Mouse (Mus musculus): ENCODE measurements around the gene Cux1. TPM values are rescaled to one million over a fixed set of nuclear protein-coding genes. Genes with fewer than 3 reads are reported as not detected.

Gene Cux1
- polyA plus RNA-seq, 1 experiment from 2014 or later = 64.9 TPM

DNA sequence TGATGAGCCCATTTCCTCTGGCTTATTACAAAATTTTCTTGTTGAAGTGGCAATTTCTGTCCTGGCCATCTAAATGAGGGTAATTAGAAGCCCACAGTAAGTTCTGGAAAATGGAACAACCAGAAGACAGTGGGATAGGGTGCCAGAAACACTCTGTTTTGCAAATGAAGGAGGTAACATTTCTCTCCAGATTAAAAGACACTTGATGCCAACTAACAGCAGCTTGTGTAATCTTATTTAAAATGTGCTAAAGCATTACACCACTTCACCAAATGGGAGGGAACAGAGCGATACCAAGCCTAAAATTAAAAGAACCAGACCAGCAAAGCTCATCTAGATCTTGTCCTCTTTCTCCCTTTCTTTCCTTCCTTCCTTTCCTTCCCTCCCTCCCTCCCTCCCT lies 61.0 kb downstream of the Cux1 start:
- no peaks in the 10 kb centered on the region for H3K36me3 ChIP-seq (replicated peaks; ENCODE audit: control insufficient read depth, insufficient read depth, low read depth, low read length)
- no peak overlapping the region for H3K4me3 ChIP-seq (ENCODE audit: low read depth, low read length)
- H3K9ac ChIP-seq (replicated peaks; ENCODE audit: low read length) = no peak overlapping the region
- DNase-seq (ENCODE audit: low spot score) = no peak
- no peaks in the 10 kb centered on the region for H3K9me3 ChIP-seq (replicated peaks; ENCODE audit: control insufficient read depth, low read length)
- peaks cover 9% of the 10 kb centered on the region; the same call in 1 of the 2 replicates for H3K4me1 ChIP-seq (ENCODE audit: control insufficient read depth, insufficient read depth, low read length)
- no peak for ATAC-seq (replicated peaks; ENCODE audit: insufficient number of reproducible peaks, low FRiP score, low TSS enrichment, low read depth)
- no peak overlapping the region for H3K4me2 ChIP-seq (ENCODE audit: low read depth, low read length)
- no peaks in the 10 kb centered on the region for H3K27me3 ChIP-seq (ENCODE audit: control insufficient read depth, insufficient read depth, low read length)
- 88% methylated on average over 1 of the region's 1 CpGs for WGBS
- no peak overlapping the region for H3K27ac ChIP-seq (replicated peaks; ENCODE audit: low read depth, low read length)

DNA sequence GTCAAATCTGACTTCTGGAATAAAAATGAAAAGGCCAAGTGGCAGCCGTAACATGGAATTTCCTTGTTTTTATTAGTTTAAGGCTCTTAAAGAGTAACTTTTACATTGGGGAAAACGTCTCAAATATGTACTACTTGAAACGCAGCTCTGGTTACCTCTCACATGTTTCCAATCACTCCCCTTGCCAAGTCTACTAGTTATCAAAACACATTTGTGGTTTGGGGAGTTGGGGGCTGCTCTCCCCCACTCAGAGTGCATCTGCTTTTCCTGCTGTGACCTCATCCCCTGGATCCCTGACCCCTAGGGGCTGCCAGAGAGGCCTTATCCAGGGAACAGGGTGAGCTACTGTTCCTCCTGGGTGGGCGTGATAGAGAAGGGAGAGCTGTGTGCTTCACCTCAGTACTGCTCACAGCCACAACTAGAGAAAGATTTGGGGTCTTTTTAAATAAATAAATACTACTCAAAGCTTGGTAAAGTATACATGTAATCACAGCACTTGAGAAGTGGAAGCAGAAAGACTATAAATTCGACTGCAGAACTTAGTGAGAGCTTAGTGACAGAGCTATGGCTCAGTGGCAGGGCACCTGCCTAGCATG lies 64.7 kb downstream of the Cux1 start:
- Histone ChIP-seq H3K9ac (replicated peaks; ENCODE audit: low read length) (no peak overlapping the region), H3K4me2 (ENCODE audit: low read depth, low read length) (no peak overlapping the region), H3K27me3 (ENCODE audit: control insufficient read depth, insufficient read depth, low read length) (no peaks in the 10 kb centered on the region), H3K4me1 (ENCODE audit: control insufficient read depth, insufficient read depth, low read length) (peaks cover 9% of the 10 kb centered on the region; the same call in 1 of the 2 replicates), H3K4me3 (ENCODE audit: low read depth, low read length) (no peak overlapping the region), H3K27ac (replicated peaks; ENCODE audit: low read depth, low read length) (no peak overlapping the region), H3K36me3 (replicated peaks; ENCODE audit: control insufficient read depth, insufficient read depth, low read depth, low read length) (no peaks in the 10 kb centered on the region), H3K9me3 (replicated peaks; ENCODE audit: control insufficient read depth, low read length) (no peaks in the 10 kb centered on the region)
- 23% methylated on average over 5 of the region's 5 CpGs for WGBS
- DNase-seq (ENCODE audit: low spot score) (peak; percentile 83), ATAC-seq (replicated peaks; ENCODE audit: insufficient number of reproducible peaks, low FRiP score, low TSS enrichment, low read depth) (peak; percentile 47; the same call in 1 of the 2 replicates)

DNA sequence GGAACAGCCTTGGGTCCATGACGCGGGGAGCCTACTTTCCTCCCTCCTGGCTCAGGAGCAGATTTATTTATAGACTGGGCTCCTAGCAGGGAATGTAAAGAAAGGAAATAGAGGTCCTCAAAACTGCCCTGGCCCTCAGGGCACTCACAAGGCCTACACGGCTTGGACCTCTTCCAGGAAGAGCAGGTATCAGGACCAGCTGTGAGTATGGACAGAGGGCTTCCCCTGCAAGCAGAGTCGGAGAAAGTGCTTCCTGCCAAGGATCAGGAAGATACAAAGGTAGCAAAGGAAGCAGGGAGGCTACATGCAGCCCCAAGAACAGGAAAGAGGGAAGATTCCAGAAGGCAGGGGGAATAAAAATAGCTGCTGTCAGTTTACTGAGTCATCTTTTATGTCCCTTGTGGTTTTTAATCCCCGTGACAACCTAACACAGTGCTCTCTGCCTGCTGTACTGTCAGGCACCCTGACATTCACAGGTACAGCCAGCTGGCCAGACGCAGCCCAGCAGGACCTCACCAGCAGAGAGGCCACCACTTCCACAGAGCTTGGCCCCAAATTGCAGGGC lies 66.9 kb downstream of the Cux1 start:
- no peak overlapping the region for H3K4me2 ChIP-seq (ENCODE audit: low read depth, low read length)
- ATAC-seq (replicated peaks; ENCODE audit: insufficient number of reproducible peaks, low FRiP score, low TSS enrichment, low read depth) = no peak
- H3K36me3 ChIP-seq (replicated peaks; ENCODE audit: control insufficient read depth, insufficient read depth, low read depth, low read length) = no peaks in the 10 kb centered on the region
- H3K4me1 ChIP-seq (ENCODE audit: control insufficient read depth, insufficient read depth, low read length) = peaks cover 9% of the 10 kb centered on the region; the same call in 1 of the 2 replicates
- DNase-seq (ENCODE audit: low spot score) = no peak
- no peaks in the 10 kb centered on the region for H3K27me3 ChIP-seq (ENCODE audit: control insufficient read depth, insufficient read depth, low read length)
- H3K9me3 ChIP-seq (replicated peaks; ENCODE audit: control insufficient read depth, low read length) = no peaks in the 10 kb centered on the region
- 46% methylated on average over 6 of the region's 6 CpGs for WGBS
- no peak overlapping the region for H3K9ac ChIP-seq (replicated peaks; ENCODE audit: low read length)
- H3K27ac ChIP-seq (replicated peaks; ENCODE audit: low read depth, low read length) = no peak overlapping the region
- no peak overlapping the region for H3K4me3 ChIP-seq (ENCODE audit: low read depth, low read length)

DNA sequence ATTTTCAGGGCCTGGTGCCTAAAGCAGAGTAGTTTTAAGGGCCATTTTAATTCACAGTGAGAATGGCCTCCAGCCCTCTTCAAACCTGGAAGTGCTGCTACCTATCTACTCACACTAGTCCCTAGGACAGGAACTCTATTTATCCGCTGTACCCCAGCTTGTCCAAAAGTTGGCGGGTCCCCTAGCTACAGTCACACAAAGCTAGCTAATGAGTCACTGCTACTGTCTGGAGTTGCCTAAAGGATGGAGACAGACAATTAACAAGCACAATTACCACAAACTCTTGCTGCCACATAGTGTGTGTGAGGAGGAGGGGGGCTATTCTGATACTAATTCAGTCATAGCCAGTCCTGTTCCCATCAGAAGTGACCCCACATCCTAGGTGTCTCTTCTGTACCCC lies 68.0 kb downstream of the Cux1 start:
- Histone ChIP-seq H3K27ac (replicated peaks; ENCODE audit: low read depth, low read length) (no peak overlapping the region), H3K9ac (replicated peaks; ENCODE audit: low read length) (no peak overlapping the region), H3K4me2 (ENCODE audit: low read depth, low read length) (no peak overlapping the region), H3K27me3 (ENCODE audit: control insufficient read depth, insufficient read depth, low read length) (no peaks in the 10 kb centered on the region), H3K4me3 (ENCODE audit: low read depth, low read length) (no peak overlapping the region), H3K4me1 (ENCODE audit: control insufficient read depth, insufficient read depth, low read length) (peaks cover 9% of the 10 kb centered on the region; the same call in 1 of the 2 replicates), H3K36me3 (replicated peaks; ENCODE audit: control insufficient read depth, insufficient read depth, low read depth, low read length) (no peaks in the 10 kb centered on the region), H3K9me3 (replicated peaks; ENCODE audit: control insufficient read depth, low read length) (no peaks in the 10 kb centered on the region)
- WGBS = 80% methylated on average over 2 of the region's 2 CpGs
- DNase-seq (ENCODE audit: low spot score) (no peak), ATAC-seq (replicated peaks; ENCODE audit: insufficient number of reproducible peaks, low FRiP score, low TSS enrichment, low read depth) (no peak)

DNA sequence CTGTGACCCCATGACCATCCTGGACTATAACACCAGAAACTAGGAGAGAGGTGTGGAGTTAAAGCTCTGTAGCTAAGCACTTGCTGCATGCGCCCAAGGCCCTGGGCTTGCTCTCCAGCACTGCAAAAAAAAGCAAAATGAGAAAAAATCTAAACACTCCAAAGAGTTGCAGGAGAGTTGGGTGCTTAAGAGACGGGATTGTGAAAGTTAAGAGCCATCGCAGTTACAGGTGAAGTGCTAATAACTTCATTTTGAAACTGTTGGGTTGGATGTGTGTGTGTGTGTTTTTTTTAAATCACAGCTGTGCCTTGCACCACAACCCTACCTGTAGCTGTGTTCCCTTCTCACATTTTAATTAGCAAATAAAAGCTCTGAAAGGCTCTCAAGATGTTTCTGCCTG lies 68.5 kb downstream of the Cux1 start:
- no peak overlapping the region for H3K9ac ChIP-seq (replicated peaks; ENCODE audit: low read length)
- no peaks in the 10 kb centered on the region for H3K36me3 ChIP-seq (replicated peaks; ENCODE audit: control insufficient read depth, insufficient read depth, low read depth, low read length)
- no peak overlapping the region for H3K4me3 ChIP-seq (ENCODE audit: low read depth, low read length)
- H3K27ac ChIP-seq (replicated peaks; ENCODE audit: low read depth, low read length) = no peak overlapping the region
- H3K27me3 ChIP-seq (ENCODE audit: control insufficient read depth, insufficient read depth, low read length) = no peaks in the 10 kb centered on the region
- no peak for DNase-seq (ENCODE audit: low spot score)
- peaks cover 9% of the 10 kb centered on the region; the same call in 1 of the 2 replicates for H3K4me1 ChIP-seq (ENCODE audit: control insufficient read depth, insufficient read depth, low read length)
- H3K9me3 ChIP-seq (replicated peaks; ENCODE audit: control insufficient read depth, low read length) = no peaks in the 10 kb centered on the region
- 92% methylated on average over 3 of the region's 3 CpGs for WGBS
- no peak for ATAC-seq (replicated peaks; ENCODE audit: insufficient number of reproducible peaks, low FRiP score, low TSS enrichment, low read depth)
- no peak overlapping the region for H3K4me2 ChIP-seq (ENCODE audit: low read depth, low read length)

DNA sequence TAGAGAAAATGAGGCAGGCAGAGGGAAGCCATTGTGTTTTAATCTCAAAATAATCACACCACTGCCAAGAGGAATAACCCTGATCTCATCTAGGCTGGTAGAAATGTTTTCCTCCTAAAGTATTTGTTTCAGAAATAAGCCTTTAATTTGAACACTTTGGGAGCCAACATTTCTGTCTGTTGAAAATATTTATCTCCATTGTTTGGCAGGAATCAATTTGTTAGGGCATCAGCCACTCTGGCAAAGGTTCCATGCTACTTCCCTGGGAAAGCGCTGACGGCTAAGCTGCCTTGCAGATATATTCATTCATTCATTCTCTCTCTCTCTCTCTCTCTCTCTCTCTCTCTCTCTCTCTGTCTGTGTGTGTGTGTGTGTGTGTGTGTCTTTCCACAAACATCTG lies 70.0 kb downstream of the Cux1 start:
- Histone ChIP-seq H3K9ac (replicated peaks; ENCODE audit: low read length) (no peak overlapping the region), H3K36me3 (replicated peaks; ENCODE audit: control insufficient read depth, insufficient read depth, low read depth, low read length) (no peaks in the 10 kb centered on the region), H3K4me1 (ENCODE audit: control insufficient read depth, insufficient read depth, low read length) (peaks cover 3% of the 10 kb centered on the region; the same call in 1 of the 2 replicates), H3K4me3 (ENCODE audit: low read depth, low read length) (no peak overlapping the region), H3K27ac (replicated peaks; ENCODE audit: low read depth, low read length) (no peak overlapping the region), H3K27me3 (ENCODE audit: control insufficient read depth, insufficient read depth, low read length) (no peaks in the 10 kb centered on the region), H3K9me3 (replicated peaks; ENCODE audit: control insufficient read depth, low read length) (no peaks in the 10 kb centered on the region), H3K4me2 (ENCODE audit: low read depth, low read length) (no peak overlapping the region)
- DNase-seq (ENCODE audit: low spot score) (no peak), ATAC-seq (replicated peaks; ENCODE audit: insufficient number of reproducible peaks, low FRiP score, low TSS enrichment, low read depth) (no peak)
- WGBS = 94% methylated on average over 2 of the region's 2 CpGs

DNA sequence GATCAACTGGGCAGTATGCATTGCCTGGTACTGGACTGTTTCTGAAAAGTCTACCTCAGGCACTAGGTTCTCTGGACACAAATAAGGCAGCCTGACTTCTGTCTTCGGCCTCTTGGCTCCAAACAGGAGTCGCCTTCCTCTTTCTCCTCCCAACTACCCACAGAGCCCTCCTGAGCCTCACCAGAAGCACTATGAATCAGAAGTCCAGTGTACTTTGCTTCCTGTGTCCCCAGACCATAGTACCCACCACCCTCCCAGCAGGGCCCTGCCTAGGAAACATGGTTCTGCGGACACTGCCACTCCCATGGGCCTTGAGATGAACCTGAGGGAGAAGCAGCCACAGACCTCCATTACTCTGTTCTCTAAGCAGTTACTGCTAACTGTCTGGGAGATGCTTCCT lies 71.7 kb downstream of the Cux1 start:
- Histone ChIP-seq H3K4me1 (ENCODE audit: control insufficient read depth, insufficient read depth, low read length) (no peaks in the 10 kb centered on the region), H3K36me3 (replicated peaks; ENCODE audit: control insufficient read depth, insufficient read depth, low read depth, low read length) (no peaks in the 10 kb centered on the region), H3K4me3 (ENCODE audit: low read depth, low read length) (no peak overlapping the region), H3K9me3 (replicated peaks; ENCODE audit: control insufficient read depth, low read length) (no peaks in the 10 kb centered on the region), H3K4me2 (ENCODE audit: low read depth, low read length) (no peak overlapping the region), H3K27ac (replicated peaks; ENCODE audit: low read depth, low read length) (no peak overlapping the region), H3K27me3 (ENCODE audit: control insufficient read depth, insufficient read depth, low read length) (no peaks in the 10 kb centered on the region), H3K9ac (replicated peaks; ENCODE audit: low read length) (no peak overlapping the region)
- no peak for DNase-seq (ENCODE audit: low spot score)
- no peak for ATAC-seq (replicated peaks; ENCODE audit: insufficient number of reproducible peaks, low FRiP score, low TSS enrichment, low read depth)
- WGBS = 81% methylated on average over 3 of the region's 3 CpGs

DNA sequence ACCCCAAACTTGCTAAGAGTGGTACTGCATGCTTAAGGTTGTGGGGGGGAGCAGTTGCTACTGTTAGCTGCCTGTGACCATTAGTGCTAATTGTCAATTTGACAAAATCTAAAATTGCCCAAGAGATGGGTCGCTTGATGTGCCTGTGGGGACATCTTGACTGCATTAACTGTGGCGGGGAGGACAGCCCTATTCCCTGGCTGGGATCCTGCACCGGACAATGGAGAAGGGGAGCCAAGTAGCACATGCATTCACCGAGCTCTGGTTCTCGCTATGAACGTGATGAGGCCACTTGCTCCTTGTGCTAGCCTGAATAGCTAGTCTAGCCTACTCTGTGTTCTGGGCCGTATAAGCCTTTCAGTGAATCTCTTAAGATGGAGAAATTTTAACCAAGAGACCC lies 72.4 kb downstream of the Cux1 start:
- no peak overlapping the region for H3K9ac ChIP-seq (replicated peaks; ENCODE audit: low read length)
- H3K27ac ChIP-seq (replicated peaks; ENCODE audit: low read depth, low read length) = no peak overlapping the region
- WGBS = 66% methylated on average over 7 of the region's 7 CpGs
- ATAC-seq (replicated peaks; ENCODE audit: insufficient number of reproducible peaks, low FRiP score, low TSS enrichment, low read depth) (no peak), DNase-seq (ENCODE audit: low spot score) (no peak)
- no peaks in the 10 kb centered on the region for H3K36me3 ChIP-seq (replicated peaks; ENCODE audit: control insufficient read depth, insufficient read depth, low read depth, low read length)
- H3K4me3 ChIP-seq (ENCODE audit: low read depth, low read length) = no peak overlapping the region
- no peaks in the 10 kb centered on the region for H3K27me3 ChIP-seq (ENCODE audit: control insufficient read depth, insufficient read depth, low read length)
- H3K9me3 ChIP-seq (replicated peaks; ENCODE audit: control insufficient read depth, low read length) = no peaks in the 10 kb centered on the region
- H3K4me1 ChIP-seq (ENCODE audit: control insufficient read depth, insufficient read depth, low read length) = no peaks in the 10 kb centered on the region
- H3K4me2 ChIP-seq (ENCODE audit: low read depth, low read length) = no peak overlapping the region

Measured in embryonic facial prominence, embryonic 11.5 days (tissue).